Mouse (Mus musculus) intestine, postnatal 0 days (tissue): ENCODE data around the gene Iqcd. TPM values are rescaled to one million over a fixed set of nuclear protein-coding genes. Genes with fewer than 3 reads are reported as not detected.

Source experiments
- ATAC-seq: fragments of 200-750 bp; cut with Nextera tagmentation; 2 replicates; pipeline ENCODE4 v1.8.0; 2017; ENCODE audit warnings: mild to moderate bottlenecking, moderate TSS enrichment, moderate library complexity
- H3K27ac ChIP-seq: fragments of 300-500 bp; sonication (generic); 2 replicates; pipeline ENCODE4 v1.5.1; 2014; ENCODE audit warnings: mild to moderate bottlenecking, low read depth, low read length, moderate library complexity
- H3K27me3 ChIP-seq: fragments of 300-500 bp; sonication (generic); replicated peaks from 2 replicates; pipeline ENCODE4 v1.6.1; 2014; ENCODE audit warnings: low read length, mixed read lengths; ENCODE audit not compliant: control insufficient read depth, insufficient read depth
- H3K36me3 ChIP-seq: fragments of 300-500 bp; sonication (generic); 2 replicates; pipeline ENCODE4 v1.6.1; 2014; ENCODE audit warnings: mild to moderate bottlenecking, moderate library complexity; ENCODE audit not compliant: control insufficient read depth, insufficient read depth
- H3K4me1 ChIP-seq: fragments of 300-500 bp; sonication (generic); replicated peaks from 2 replicates; pipeline ENCODE4 v1.6.1; 2014; ENCODE audit warnings: antibody characterized with exemption, low read length, mixed read lengths; ENCODE audit not compliant: control insufficient read depth, insufficient read depth
- H3K4me2 ChIP-seq: fragments of 300-500 bp; sonication (generic); replicated peaks from 2 replicates; pipeline ENCODE4 v1.6.1; 2014; ENCODE audit warnings: low read depth, mild to moderate bottlenecking, moderate library complexity
- H3K4me3 ChIP-seq: fragments of 300-500 bp; sonication (generic); 2 replicates; pipeline ENCODE4 v1.5.1; 2014; ENCODE audit warnings: low read depth, low read length
- H3K9ac ChIP-seq: fragments of 300-500 bp; sonication (generic); 2 replicates; pipeline ENCODE4 v1.6.1; 2014; ENCODE audit warnings: mild to moderate bottlenecking, low read depth, low read length
- H3K9me3 ChIP-seq: fragments of 300-500 bp; sonication (generic); 2 replicates; pipeline ENCODE4 v1.6.1; 2016; ENCODE audit warnings: mixed run types; ENCODE audit not compliant: control insufficient read depth
- CTCF ChIP-seq: sonication (generic); IDR thresholded peaks from 2 replicates; pipeline ENCODE4 v1.5.1; 2016; ENCODE audit warnings: low read depth, mild to moderate bottlenecking, control low read depth, antibody characterized with exemption, moderate library complexity
- WGBS: fragments of 180-500 bp; shearing (Covaris S2); extraction: QIAGEN DNeasy Blood & Tissue Kit; methylation state at CpG from one replicate; pipeline ENCODE4 v1.1.7; 2014; 5-methylcytosine and 5-hydroxymethylcytosine counted together
- polyA plus RNA-seq: library from polyadenylated mRNA; unstranded; fragments of >200 nt; fragmentation: Nextera tagmentation; extraction: Ambion mirVana; gene quantifications from 2 replicates; pipeline ENCODE4 v1.2.1, GENCODE M21; 2015

Gene Iqcd
- polyA plus RNA-seq, 1 experiment from 2014 or later: 0.47 TPM

GRCm38 (mm10) chr5:120584968-120585367 is 3.8 kb upstream of the Iqcd start:
- H3K4me2 ChIP-seq: no peak overlapping the region
- no peak overlapping the region for H3K27ac ChIP-seq
- no peaks in the 10 kb centered on the region for H3K27me3 ChIP-seq
- H3K9ac ChIP-seq: no peak overlapping the region
- TF ChIP-seq CTCF: no peak
- no peaks in the 10 kb centered on the region for H3K9me3 ChIP-seq
- WGBS: 59% methylated on average over 15 of the region's 15 CpGs
- H3K36me3 ChIP-seq: peaks cover 33% of the 10 kb centered on the region
- no peak overlapping the region for H3K4me3 ChIP-seq
- peaks cover 9% of the 10 kb centered on the region for H3K4me1 ChIP-seq
- no peak for ATAC-seq

- peak; percentile 41 for ATAC-seq
- Histone ChIP-seq H3K27ac (peak overlapping the region; percentile 88), H3K36me3 (peaks cover 20% of the 10 kb centered on the region), H3K27me3 (no peaks in the 10 kb centered on the region), H3K4me1 (peaks cover 9% of the 10 kb centered on the region), H3K9ac (peak overlapping the region; percentile 27; the same call in 1 of the 2 replicates), H3K4me2 (peak overlapping the region; percentile 91), H3K4me3 (peak overlapping the region; percentile 84), H3K9me3 (no peaks in the 10 kb centered on the region)
- 7% methylated on average over 17 of the region's 17 CpGs for WGBS
- no peak for TF ChIP-seq CTCF
Observed at GRCm38 (mm10) chr5:120586741-120587615, 1.8 kb upstream of the Iqcd start.

- Histone ChIP-seq H3K27ac (peak overlapping the region; percentile 88), H3K4me1 (peaks cover 9% of the 10 kb centered on the region), H3K36me3 (peaks cover 17% of the 10 kb centered on the region; the same call in 1 of the 2 replicates), H3K4me3 (peak overlapping the region; percentile 84), H3K9ac (peak overlapping the region; percentile 71), H3K4me2 (peak overlapping the region; percentile 91), H3K9me3 (no peaks in the 10 kb centered on the region), H3K27me3 (no peaks in the 10 kb centered on the region)
- no peak for TF ChIP-seq CTCF
- WGBS: 12% methylated on average over 9 of the region's 9 CpGs
- no peak for ATAC-seq
Observed at GRCm38 (mm10) chr5:120587616-120587926, 1.2 kb upstream of the Iqcd start.

GRCm38 (mm10) chr5:120587940-120588568 is 762 bp upstream of the Iqcd start:
- Histone ChIP-seq H3K4me1 (peaks cover 9% of the 10 kb centered on the region), H3K9me3 (no peaks in the 10 kb centered on the region), H3K9ac (peak overlapping the region; percentile 71), H3K27me3 (no peaks in the 10 kb centered on the region), H3K4me3 (peak overlapping the region; percentile 84), H3K4me2 (peak overlapping the region; percentile 91), H3K36me3 (peaks cover 14% of the 10 kb centered on the region; the same call in 1 of the 2 replicates), H3K27ac (peak overlapping the region; percentile 88)
- ATAC-seq: no peak
- 1% methylated on average over 29 of the region's 29 CpGs for WGBS
- TF ChIP-seq CTCF: no peak

GRCm38 (mm10) chr5:120590356-120591010 is 1.7 kb downstream of the Iqcd start:
- TF ChIP-seq CTCF: peak; percentile 76
- no peak for ATAC-seq
- Histone ChIP-seq H3K4me3 (no peak overlapping the region), H3K9me3 (no peaks in the 10 kb centered on the region), H3K4me2 (no peak overlapping the region), H3K27ac (no peak overlapping the region), H3K9ac (no peak overlapping the region), H3K36me3 (no peaks in the 10 kb centered on the region), H3K27me3 (no peaks in the 10 kb centered on the region), H3K4me1 (peaks cover 8% of the 10 kb centered on the region)
- 66% methylated on average over 16 of the region's 16 CpGs for WGBS

GRCm38 (mm10) chr5:120592141-120592540 is 3.3 kb downstream of the Iqcd start:
- Histone ChIP-seq H3K36me3 (no peaks in the 10 kb centered on the region), H3K27me3 (no peaks in the 10 kb centered on the region), H3K4me2 (no peak overlapping the region), H3K9ac (no peak overlapping the region), H3K27ac (no peak overlapping the region), H3K9me3 (no peaks in the 10 kb centered on the region), H3K4me1 (0 out of 2 replicates have a peak, but pooled peaks cover 4% of the 10 kb centered on the region), H3K4me3 (no peak overlapping the region)
- TF ChIP-seq CTCF: peak; percentile 58
- no peak for ATAC-seq
- WGBS: 74% methylated on average over 7 of the region's 7 CpGs
